Mouse (Mus musculus): ENCODE data around the gene Jam3. TPM values are rescaled to one million over a fixed set of nuclear protein-coding genes. Genes with fewer than 3 reads are reported as not detected.

The Jam3 gene
- total RNA-seq, 2 experiments from 2014 or later = not detected

GRCm38 (mm10) chr9:27070895-27071294, 84.3 kb downstream of the Jam3 start:
- ATAC-seq (replicated peaks; ENCODE audit: low FRiP score, low TSS enrichment, poor library complexity, severe bottlenecking) = no peak

- ATAC-seq (replicated peaks; ENCODE audit: low FRiP score, low TSS enrichment, poor library complexity, severe bottlenecking) = no peak
Observed at GRCm38 (mm10) chr9:27058341-27058740, 96.9 kb downstream of the Jam3 start.

GRCm38 (mm10) chr9:27049492-27049891, 105.7 kb downstream of the Jam3 start:
- no peak for ATAC-seq (replicated peaks; ENCODE audit: low FRiP score, low TSS enrichment, poor library complexity, severe bottlenecking)

Other genes starting within 250 kb of the Jam3 start
- gene Gm1110, start 232.3 kb downstream of the Jam3 start, total RNA-seq (2014; fragmentation: Nextera tagmentation) = not detected in 2 replicates
- gene Gm1110, start 232.3 kb downstream of the Jam3 start, total RNA-seq (2017) = not detected in 2 replicates
- 7.9 and 10.0 TPM in 2 replicates for gene Acad8, start 155.9 kb downstream of the Jam3 start, total RNA-seq (2014; fragmentation: Nextera tagmentation)
- 9.1 and 10.9 TPM in 2 replicates for gene Acad8, start 155.9 kb downstream of the Jam3 start, total RNA-seq (2017)
- gene Thyn1, start 155.7 kb downstream of the Jam3 start, total RNA-seq (2014; fragmentation: Nextera tagmentation) = 90.3 and 94.1 TPM in 2 replicates
- gene Thyn1, start 155.7 kb downstream of the Jam3 start, total RNA-seq (2017) = 79.3 and 95.5 TPM in 2 replicates
- 24.5 and 29.6 TPM in 2 replicates for gene Vps26b, start 125.4 kb downstream of the Jam3 start, total RNA-seq (2014; fragmentation: Nextera tagmentation)
- gene Vps26b, start 125.4 kb downstream of the Jam3 start, total RNA-seq (2017) = 33.4 and 34.7 TPM in 2 replicates
- gene Ncapd3, start 125.2 kb downstream of the Jam3 start, total RNA-seq (2014; fragmentation: Nextera tagmentation) = 69.3 and 79.4 TPM in 2 replicates
- gene Ncapd3, start 125.2 kb downstream of the Jam3 start, total RNA-seq (2017) = 47.9 and 52.1 TPM in 2 replicates
- not detected in 2 replicates for gene Igsf9b, start 143.8 kb upstream of the Jam3 start, total RNA-seq (2014; fragmentation: Nextera tagmentation)
- not detected in 2 replicates for gene Igsf9b, start 143.8 kb upstream of the Jam3 start, total RNA-seq (2017)
- not detected in 2 replicates for gene Spata19, start 241.4 kb upstream of the Jam3 start, total RNA-seq (2014; fragmentation: Nextera tagmentation)
- not detected in 2 replicates for gene Spata19, start 241.4 kb upstream of the Jam3 start, total RNA-seq (2017)